Mouse (Mus musculus) bone marrow, adult 2 months (tissue): ENCODE data around the gene Suds3.

ENCODE experiments used
- CTCF ChIP-seq: fragments of 200-500 bp; IDR thresholded peaks from 2 replicates; pipeline ENCODE4 v1.5.1; 2011; ENCODE audit warnings: low read length, control low read depth; ENCODE audit not compliant: control insufficient read depth, insufficient read depth
- POLR2A ChIP-seq: fragments of 200-500 bp; IDR thresholded peaks from 2 replicates; pipeline ENCODE4 v1.6.1; 2011; ENCODE audit warnings: low read depth, mild to moderate bottlenecking, control low read depth, low read length, borderline replicate concordance; ENCODE audit not compliant: control insufficient read depth

GRCm38 (mm10) chr5:117134066-117134888, 18.4 kb upstream of the Suds3 start:
- no peak for TF ChIP-seq CTCF
- no peak for TF ChIP-seq POLR2A
